Mouse (Mus musculus): ENCODE measurements around the gene Ttc7b.

GRCm38 (mm10) chr12:100425028-100425427, 95.6 kb downstream of the Ttc7b start:
- TF ChIP-seq TAL1 (IDR thresholded peaks at IDR 0.05; ENCODE audit: low read length) (no peak), GATA1 (IDR thresholded peaks at IDR 0.05; ENCODE audit: low read length) (no peak)

Measured in erythroblast, embryonic 14.5 days (primary cell).